Mouse (Mus musculus): ENCODE data around the gene Tns4.

The Tns4 gene

DNA sequence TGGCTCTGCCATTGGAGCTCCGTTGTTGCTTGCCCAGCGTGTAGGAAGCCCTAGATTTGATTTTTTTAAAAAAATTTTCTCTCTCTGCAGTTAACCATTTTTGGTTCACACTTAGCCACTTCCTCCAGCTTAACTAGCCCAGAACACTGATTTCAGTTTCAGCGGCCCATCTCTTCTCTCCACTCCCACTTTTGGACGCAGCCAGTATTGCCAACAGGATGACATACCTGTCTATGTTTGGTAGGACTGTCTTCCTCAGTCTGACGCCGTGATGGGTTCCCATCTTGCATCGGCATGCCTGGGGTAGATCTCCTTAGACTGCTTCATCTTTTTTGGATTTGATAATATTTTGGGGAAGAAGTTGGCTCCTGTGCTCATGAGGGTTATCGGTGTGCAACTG is 1.3 kb upstream of the Tns4 start:
- no peak for DNase-seq

DNA sequence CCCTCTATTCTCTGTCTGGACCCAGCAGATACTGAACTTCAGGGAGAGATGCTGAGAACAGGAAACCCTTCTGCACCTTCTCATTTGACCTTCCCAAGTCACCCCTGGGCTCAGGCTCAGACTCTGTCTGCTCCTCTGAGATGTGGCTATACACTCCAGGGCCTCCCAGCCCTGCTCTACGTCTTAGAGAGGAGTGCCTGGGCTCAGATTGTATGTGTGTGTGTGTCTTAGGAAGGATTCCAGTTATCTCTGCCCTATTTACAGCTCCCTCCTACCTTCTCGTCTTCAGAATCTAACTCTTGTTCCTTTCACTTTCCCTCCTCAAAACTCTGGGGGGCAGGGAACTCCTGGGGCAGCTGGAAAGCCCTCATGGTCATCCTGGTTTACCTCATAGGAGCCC is 620 bp downstream of the Tns4 start:
- no peak for DNase-seq

GRCm38 (mm10) chr11:99084366-99084765 is 4.7 kb downstream of the Tns4 start:
- no peak for DNase-seq

DNA sequence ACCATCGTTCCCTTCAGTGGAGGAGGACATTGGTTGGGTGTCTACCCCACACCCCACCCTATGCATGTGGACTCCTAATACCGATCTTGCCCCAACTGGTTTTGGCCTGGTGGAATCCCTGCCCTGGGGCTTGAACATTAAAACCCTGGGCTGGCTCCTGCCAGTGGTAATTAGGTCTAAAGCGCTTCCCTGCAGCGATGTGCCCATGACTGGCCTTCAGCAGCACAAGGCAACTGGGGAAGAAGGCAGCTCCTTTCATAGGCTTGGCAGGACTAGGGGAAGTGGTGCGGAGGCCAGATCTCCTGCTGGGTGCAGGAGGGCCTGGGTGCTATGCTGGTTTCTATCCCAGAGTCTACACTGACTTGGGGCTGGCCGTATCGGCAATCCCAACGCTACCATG is 5.6 kb downstream of the Tns4 start:
- DNase-seq: no peak

DNA sequence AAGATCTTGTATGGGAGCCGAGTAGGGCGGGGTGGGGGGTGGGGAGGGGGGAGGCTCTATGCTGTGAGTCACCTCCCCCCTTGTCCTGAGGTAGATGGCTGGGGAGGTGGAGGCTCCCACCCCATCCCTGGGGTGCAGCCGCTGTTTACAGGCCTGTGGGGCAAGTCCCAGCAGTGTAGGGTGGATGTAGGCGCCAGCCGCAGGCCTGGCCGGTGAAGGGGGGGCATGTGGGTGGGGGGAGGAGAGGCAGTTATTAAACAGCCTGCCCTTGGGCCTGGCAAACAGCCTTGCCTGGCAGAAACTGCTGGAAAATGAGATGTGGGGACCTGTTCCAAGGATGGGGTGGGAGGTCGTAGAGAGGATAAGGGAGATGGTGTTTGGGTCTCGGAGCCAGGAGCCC is 7.0 kb downstream of the Tns4 start:
- no peak for DNase-seq

GRCm38 (mm10) chr11:99081566-99081965 is 7.5 kb downstream of the Tns4 start:
- no peak for DNase-seq

GRCm38 (mm10) chr11:99080902-99081543 is 8.1 kb downstream of the Tns4 start:
- DNase-seq: no peak

DNA sequence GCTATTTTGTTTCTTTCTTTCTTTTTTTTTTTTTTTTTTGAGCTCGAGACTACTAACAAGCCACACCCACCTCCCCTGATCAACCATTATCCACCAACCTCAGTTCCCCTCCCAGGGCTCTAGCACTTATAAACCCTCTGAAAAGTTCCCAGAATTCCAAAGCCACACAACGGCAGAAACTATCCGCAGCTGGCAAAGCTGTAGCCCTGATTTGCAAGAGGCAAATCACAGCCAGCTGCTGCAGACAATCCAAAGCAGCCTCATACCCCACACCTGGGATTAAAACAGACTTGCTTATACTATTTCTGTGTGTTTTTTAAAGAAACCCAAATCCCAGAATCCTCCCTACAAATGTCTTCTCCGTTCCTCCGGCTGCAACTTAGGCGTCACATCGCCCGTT is 11.2 kb downstream of the Tns4 start:
- no peak for DNase-seq

DNA sequence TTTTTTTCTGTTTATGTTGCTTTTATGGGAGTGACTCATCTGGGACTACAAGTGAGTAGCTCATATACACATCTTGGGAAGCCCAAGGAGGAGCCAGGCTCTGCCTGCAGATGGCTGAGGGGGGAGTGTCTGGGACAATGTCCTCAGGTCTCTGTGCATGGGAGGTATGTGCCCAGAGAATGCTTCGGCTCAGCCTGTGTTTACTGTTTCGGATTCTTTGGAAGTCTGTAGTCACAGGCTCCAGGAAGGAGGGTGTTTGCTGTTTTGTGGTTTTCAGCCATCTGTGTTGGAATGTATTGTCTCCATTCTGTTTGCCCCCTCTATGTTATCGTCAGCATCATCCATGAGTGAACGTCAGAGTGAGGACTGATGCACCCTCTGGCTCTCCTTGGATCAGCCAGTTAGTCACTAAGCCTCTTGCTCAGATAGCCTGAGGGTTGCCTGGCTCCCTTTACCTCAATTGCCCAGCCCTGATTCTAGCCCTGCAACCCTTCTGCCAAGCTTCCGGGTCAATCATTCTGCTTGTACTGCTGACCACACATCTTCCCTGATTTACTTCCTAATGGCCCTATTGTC is 12.3 kb downstream of the Tns4 start:
- no peak for DNase-seq

DNA sequence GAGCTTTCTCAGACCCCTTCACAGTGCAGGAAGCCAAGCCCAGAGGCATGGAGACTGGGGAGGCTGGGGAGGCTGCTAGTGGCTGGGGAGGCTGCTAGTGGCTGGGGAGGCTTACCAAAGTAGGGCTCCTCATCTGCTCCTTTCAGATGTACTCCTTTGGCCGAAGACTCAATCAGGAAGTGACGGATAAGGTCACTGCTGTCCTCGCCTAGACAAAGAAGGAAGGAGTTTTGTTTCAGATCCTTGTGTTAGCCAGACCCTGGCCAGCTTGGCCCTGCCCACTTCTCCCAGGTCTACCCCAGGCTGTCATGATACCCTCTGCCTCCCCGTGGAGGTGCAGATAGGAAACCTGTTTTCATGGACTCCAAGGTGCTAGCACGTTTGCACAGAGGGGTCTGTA is 15.3 kb downstream of the Tns4 start:
- DNase-seq: no peak

GRCm38 (mm10) chr11:99071866-99072265 is 17.2 kb downstream of the Tns4 start:
- DNase-seq: no peak

- DNase-seq: no peak
Measured at GRCm38 (mm10) chr11:99068455-99068854, 20.7 kb downstream of the Tns4 start.

DNA sequence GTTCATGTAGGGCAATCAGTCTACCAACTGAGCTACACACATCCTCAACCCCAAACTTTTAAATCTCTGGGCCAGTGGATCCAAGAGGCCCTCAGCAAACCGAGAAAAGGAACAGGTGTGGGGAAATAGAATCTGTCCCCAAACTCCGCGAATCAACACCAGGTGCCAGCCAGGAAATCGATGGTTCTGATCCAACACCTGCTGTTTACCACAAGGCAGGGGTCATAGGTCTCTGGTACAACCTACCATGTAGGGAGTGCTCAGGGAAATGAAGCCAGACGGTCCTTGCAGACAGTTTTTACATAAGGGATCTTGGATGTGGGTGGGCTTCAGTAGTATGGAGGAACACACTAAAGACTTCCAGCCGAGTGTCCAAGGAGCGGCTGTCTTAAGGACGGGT is 21.5 kb downstream of the Tns4 start:
- DNase-seq: no peak

- DNase-seq: peak; percentile 67
Measured at GRCm38 (mm10) chr11:99065979-99066378, 23.1 kb downstream of the Tns4 start.

DNA sequence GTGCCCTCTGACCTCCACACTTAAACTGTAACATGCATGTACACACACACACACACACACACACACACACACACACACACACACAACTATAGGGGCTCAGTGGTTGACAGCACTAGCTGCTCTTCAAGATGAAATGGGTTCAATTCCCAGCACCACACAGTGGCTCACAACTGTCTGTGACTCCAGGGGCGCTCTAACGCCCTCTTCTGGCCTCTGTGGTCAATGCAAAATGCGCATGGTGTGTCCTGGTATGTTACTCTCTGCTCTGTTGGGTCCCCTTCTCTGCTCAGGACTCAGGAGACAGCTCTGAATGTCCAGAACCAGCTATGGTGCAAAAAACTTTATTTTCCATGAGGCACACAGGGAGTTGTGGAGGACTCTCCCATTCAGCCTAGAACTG is 23.8 kb downstream of the Tns4 start:
- DNase-seq: no peak

GRCm38 (mm10) chr11:99063406-99064131 is 25.5 kb downstream of the Tns4 start:
- no peak for DNase-seq

DNA sequence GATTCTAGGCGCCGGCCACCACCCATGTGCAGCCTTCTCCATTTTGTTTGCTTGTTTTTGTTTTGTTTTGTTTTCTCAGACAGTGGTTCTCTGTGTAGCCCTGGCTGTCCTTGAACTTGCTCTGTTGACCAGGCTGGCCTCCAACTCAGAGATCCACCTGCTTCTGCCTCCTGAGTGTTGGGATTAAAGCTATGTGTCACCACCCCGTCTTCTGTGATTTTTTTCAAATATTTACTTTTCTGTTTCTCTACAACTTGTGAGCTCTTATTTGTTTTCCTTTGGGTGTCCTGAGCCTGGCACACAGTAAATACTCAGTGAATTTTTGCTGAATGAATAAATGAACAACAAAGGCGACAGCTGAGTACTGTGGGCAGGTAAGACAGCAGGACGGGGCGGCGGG is 26.4 kb downstream of the Tns4 start:
- DNase-seq: no peak

- no peak for DNase-seq
Measured at GRCm38 (mm10) chr11:99060435-99060834, 28.7 kb downstream of the Tns4 start.

DNA sequence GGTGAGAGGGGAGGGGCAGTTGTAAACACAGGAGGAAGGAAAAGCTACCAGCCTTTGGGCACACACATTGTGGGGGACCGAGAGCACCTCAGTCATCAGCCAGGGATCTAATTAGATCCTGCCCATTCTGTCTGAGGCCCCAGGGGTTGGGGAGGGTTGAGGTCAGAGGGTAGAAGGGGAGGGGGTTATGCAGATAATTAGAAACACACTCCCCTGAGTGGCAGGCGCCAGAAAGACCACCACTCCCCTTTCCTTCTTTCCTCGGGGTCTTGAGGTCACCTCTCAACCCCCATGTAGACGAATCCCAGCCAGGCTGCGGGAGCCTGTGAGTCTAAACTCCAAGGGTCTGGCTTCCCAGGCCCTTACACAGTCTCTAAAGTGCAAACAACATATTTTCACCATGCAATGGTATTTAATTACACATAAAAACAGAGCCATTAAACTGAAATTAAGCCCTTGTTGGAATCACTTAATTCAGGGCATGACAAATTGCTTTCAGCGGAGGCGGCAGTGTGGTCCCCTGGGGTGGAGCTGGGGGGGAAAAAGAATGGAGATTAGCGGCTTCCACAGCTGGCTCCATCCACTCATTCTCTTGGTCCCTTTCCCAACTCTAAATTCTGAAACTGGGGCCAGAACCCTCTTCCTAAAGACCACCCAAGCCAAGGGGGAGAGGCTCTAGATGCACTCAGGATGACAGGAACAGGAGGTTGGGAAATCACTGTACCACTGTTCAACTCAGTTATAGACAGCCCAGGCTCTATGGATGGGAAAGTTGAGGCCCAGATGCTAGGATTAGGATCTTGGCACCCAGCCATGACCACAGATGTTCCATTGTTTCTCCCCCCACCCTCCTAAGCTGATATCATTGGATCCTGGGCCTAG is 33.3 kb downstream of the Tns4 start:
- DNase-seq: no peak

DNA sequence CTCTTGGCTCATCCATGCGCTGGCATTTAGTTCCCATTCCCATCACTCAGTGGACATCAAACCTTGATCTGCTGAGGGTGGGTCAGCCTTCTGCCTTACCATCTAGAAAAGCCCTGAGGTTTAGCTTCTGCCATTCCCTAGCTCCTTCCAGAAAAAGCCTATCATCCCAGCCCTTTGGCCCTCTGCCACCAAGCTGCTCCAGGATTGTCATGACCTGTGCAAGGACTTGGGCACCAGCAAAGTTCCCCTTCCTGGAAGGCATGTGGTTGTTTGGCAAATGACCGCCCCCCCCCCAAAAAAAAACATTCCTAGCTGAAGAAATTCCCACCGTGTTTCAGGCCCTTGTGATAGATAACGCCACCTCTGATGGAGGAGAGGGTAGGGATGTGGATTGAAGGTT is 34.0 kb downstream of the Tns4 start:
- DNase-seq: no peak

- DNase-seq: no peak
Measured at GRCm38 (mm10) chr11:99047643-99048042, 41.5 kb downstream of the Tns4 start.

DNA sequence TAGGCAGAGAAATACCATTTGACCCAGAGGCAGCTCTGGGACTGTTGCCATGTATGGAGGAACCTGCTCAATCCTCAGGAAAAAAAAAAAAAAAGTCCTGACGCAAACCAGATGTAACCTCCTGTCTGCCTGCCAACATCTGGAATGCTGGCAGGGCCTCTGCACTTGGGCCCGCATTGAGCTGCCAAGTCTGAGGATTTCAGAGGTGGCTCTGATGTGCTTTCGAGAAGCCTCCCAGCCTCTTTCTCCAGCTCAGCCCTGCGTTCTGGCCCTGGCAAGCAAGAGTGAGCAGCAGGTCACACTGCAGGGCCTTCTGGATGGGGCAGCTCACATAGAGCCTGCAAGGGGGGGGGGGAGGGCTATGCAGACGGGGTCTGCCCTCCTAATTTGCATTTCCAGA is 42.0 kb downstream of the Tns4 start:
- no peak for DNase-seq

GRCm38 (mm10) chr11:99045159-99045889 is 43.8 kb downstream of the Tns4 start:
- DNase-seq: no peak
